Mouse (Mus musculus): Measurements from ENCODE around the gene Dkk3. TPM values are rescaled to one million over a fixed set of nuclear protein-coding genes. Genes with fewer than 3 reads are reported as not detected.

Dkk3 gene
- total RNA-seq, 1 experiment from 2014 or later, result not detected

GRCm38 (mm10) chr7:112140725-112141124, 18.1 kb downstream of the Dkk3 start:
- ATAC-seq (replicated peaks in 1 of 2; ENCODE audit: insufficient read depth in 1 of 2, low FRiP score in 2 of 2, low TSS enrichment in 1 of 2, low read depth in 1 of 2, poor library complexity in 2 of 2, severe bottlenecking in 2 of 2), result no peak

- ATAC-seq (replicated peaks in 1 of 2; ENCODE audit: insufficient read depth in 1 of 2, low FRiP score in 2 of 2, low TSS enrichment in 1 of 2, low read depth in 1 of 2, poor library complexity in 2 of 2, severe bottlenecking in 2 of 2), result no peak
Measured at GRCm38 (mm10) chr7:112138509-112139405, 20.1 kb downstream of the Dkk3 start.

- no peak for ATAC-seq (replicated peaks in 1 of 2; ENCODE audit: insufficient read depth in 1 of 2, low FRiP score in 2 of 2, low TSS enrichment in 1 of 2, low read depth in 1 of 2, poor library complexity in 2 of 2, severe bottlenecking in 2 of 2)
Measured at GRCm38 (mm10) chr7:112138168-112138508, 20.7 kb downstream of the Dkk3 start.

- no peak for ATAC-seq (replicated peaks in 1 of 2; ENCODE audit: insufficient read depth in 1 of 2, low FRiP score in 2 of 2, low TSS enrichment in 1 of 2, low read depth in 1 of 2, poor library complexity in 2 of 2, severe bottlenecking in 2 of 2)
Measured at GRCm38 (mm10) chr7:112136537-112136936, 22.3 kb downstream of the Dkk3 start.

GRCm38 (mm10) chr7:112135161-112135560, 23.7 kb downstream of the Dkk3 start:
- no peak for ATAC-seq (replicated peaks in 1 of 2; ENCODE audit: insufficient read depth in 1 of 2, low FRiP score in 2 of 2, low TSS enrichment in 1 of 2, low read depth in 1 of 2, poor library complexity in 2 of 2, severe bottlenecking in 2 of 2)

GRCm38 (mm10) chr7:112133277-112133676, 25.6 kb downstream of the Dkk3 start:
- no peak for ATAC-seq (replicated peaks in 1 of 2; ENCODE audit: insufficient read depth in 1 of 2, low FRiP score in 2 of 2, low TSS enrichment in 1 of 2, low read depth in 1 of 2, poor library complexity in 2 of 2, severe bottlenecking in 2 of 2)

GRCm38 (mm10) chr7:112132005-112132404, 26.9 kb downstream of the Dkk3 start:
- no peak for ATAC-seq (replicated peaks in 1 of 2; ENCODE audit: insufficient read depth in 1 of 2, low FRiP score in 2 of 2, low TSS enrichment in 1 of 2, low read depth in 1 of 2, poor library complexity in 2 of 2, severe bottlenecking in 2 of 2)

GRCm38 (mm10) chr7:112130660-112131059, 28.2 kb downstream of the Dkk3 start:
- ATAC-seq (replicated peaks in 1 of 2; ENCODE audit: insufficient read depth in 1 of 2, low FRiP score in 2 of 2, low TSS enrichment in 1 of 2, low read depth in 1 of 2, poor library complexity in 2 of 2, severe bottlenecking in 2 of 2), result no peak

- ATAC-seq (replicated peaks in 1 of 2; ENCODE audit: insufficient read depth in 1 of 2, low FRiP score in 2 of 2, low TSS enrichment in 1 of 2, low read depth in 1 of 2, poor library complexity in 2 of 2, severe bottlenecking in 2 of 2), result no peak
Measured at GRCm38 (mm10) chr7:112129851-112130250, 29.0 kb downstream of the Dkk3 start.

- ATAC-seq (replicated peaks in 1 of 2; ENCODE audit: insufficient read depth in 1 of 2, low FRiP score in 2 of 2, low TSS enrichment in 1 of 2, low read depth in 1 of 2, poor library complexity in 2 of 2, severe bottlenecking in 2 of 2), result no peak
Measured at GRCm38 (mm10) chr7:112128810-112129209, 30.0 kb downstream of the Dkk3 start.

GRCm38 (mm10) chr7:112127954-112128353, 30.9 kb downstream of the Dkk3 start:
- no peak for ATAC-seq (replicated peaks in 1 of 2; ENCODE audit: insufficient read depth in 1 of 2, low FRiP score in 2 of 2, low TSS enrichment in 1 of 2, low read depth in 1 of 2, poor library complexity in 2 of 2, severe bottlenecking in 2 of 2)

GRCm38 (mm10) chr7:112127085-112127637, 31.7 kb downstream of the Dkk3 start:
- no peak for ATAC-seq (replicated peaks in 1 of 2; ENCODE audit: insufficient read depth in 1 of 2, low FRiP score in 2 of 2, low TSS enrichment in 1 of 2, low read depth in 1 of 2, poor library complexity in 2 of 2, severe bottlenecking in 2 of 2)

- no peak for ATAC-seq (replicated peaks in 1 of 2; ENCODE audit: insufficient read depth in 1 of 2, low FRiP score in 2 of 2, low TSS enrichment in 1 of 2, low read depth in 1 of 2, poor library complexity in 2 of 2, severe bottlenecking in 2 of 2)
Measured at GRCm38 (mm10) chr7:112125625-112126260, 33.1 kb downstream of the Dkk3 start.

GRCm38 (mm10) chr7:112123612-112124011, 35.2 kb downstream of the Dkk3 start:
- no peak for ATAC-seq (replicated peaks in 1 of 2; ENCODE audit: insufficient read depth in 1 of 2, low FRiP score in 2 of 2, low TSS enrichment in 1 of 2, low read depth in 1 of 2, poor library complexity in 2 of 2, severe bottlenecking in 2 of 2)

- no peak for ATAC-seq (replicated peaks in 1 of 2; ENCODE audit: insufficient read depth in 1 of 2, low FRiP score in 2 of 2, low TSS enrichment in 1 of 2, low read depth in 1 of 2, poor library complexity in 2 of 2, severe bottlenecking in 2 of 2)
Measured at GRCm38 (mm10) chr7:112121866-112122500, 36.9 kb downstream of the Dkk3 start.

GRCm38 (mm10) chr7:112120861-112121810, 37.7 kb downstream of the Dkk3 start:
- ATAC-seq (replicated peaks in 1 of 2; ENCODE audit: insufficient read depth in 1 of 2, low FRiP score in 2 of 2, low TSS enrichment in 1 of 2, low read depth in 1 of 2, poor library complexity in 2 of 2, severe bottlenecking in 2 of 2), result no peak

- no peak for ATAC-seq (replicated peaks in 1 of 2; ENCODE audit: insufficient read depth in 1 of 2, low FRiP score in 2 of 2, low TSS enrichment in 1 of 2, low read depth in 1 of 2, poor library complexity in 2 of 2, severe bottlenecking in 2 of 2)
Measured at GRCm38 (mm10) chr7:112119248-112119647, 39.6 kb downstream of the Dkk3 start.
